Mouse (Mus musculus): Measurements from ENCODE around the gene Ifngr1.

DNA sequence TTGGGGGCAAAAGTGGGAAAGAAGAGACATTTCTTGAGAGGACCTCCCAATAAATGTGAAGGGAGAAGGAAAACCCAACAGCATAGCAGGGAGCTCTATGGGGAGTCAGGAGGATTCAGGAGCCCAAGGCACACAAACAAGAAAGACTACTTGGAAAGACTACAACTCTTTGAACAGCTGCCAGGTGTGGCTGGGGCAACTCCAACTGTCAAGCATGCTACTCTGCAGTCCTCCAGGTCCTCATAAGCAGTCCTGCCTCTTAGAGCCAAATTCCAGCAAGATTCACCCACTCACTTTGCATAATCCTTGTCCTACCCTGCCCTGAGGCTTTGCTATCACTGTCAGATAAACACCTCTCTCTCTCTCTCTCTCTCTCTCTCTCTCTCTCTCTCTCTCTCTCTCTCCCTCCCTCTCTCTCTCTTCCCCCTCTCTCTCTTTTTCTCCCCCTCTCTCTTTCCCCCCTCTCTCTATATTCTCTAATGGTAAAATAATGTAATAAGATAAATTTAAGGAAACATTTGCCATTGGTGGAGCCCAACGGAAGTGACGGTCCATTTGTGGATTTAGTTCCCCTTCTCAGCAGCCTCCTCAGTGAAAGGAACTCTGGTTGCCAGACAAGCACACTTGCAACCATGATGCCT lies 29.8 kb downstream of the Ifngr1 start, which contains the start of gene Il22ra2:
- no peak for TF ChIP-seq CTCF (IDR thresholded peaks at IDR 0.05; ENCODE audit: low read depth, low read length)
- TF ChIP-seq POLR2AphosphoS5 (IDR thresholded peaks at IDR 0.05; ENCODE audit: insufficient replicate concordance, low read depth, low read length): no peak
- TF ChIP-seq GATA1 (IDR thresholded peaks at IDR 0.05; ENCODE audit: borderline replicate concordance, low read length): no peak
